Mouse (Mus musculus) lung, embryonic 14.5 days (tissue): Measurements from ENCODE around the gene Pts. TPM values are rescaled to one million over a fixed set of nuclear protein-coding genes. Genes with fewer than 3 reads are reported as not detected.

Source experiments
- ATAC-seq: fragments of 200-750 bp; cut with Nextera tagmentation; 2 replicates; pipeline ENCODE4 v1.8.0; 2017; ENCODE audit warnings: mild to moderate bottlenecking, moderate TSS enrichment, moderate library complexity; ENCODE audit not compliant: insufficient read depth
- DNase-seq: peaks from one replicate; pipeline ENCODE4 v3.0.0-alpha.2; 2015
- H3K27ac ChIP-seq: fragments of 300-500 bp; sonication (generic); 2 replicates; pipeline ENCODE4 v1.5.1; 2014; ENCODE audit warnings: low read depth, mild to moderate bottlenecking, moderate library complexity
- H3K27me3 ChIP-seq: fragments of 300-500 bp; sonication (generic); 2 replicates; pipeline ENCODE4 v1.6.1; 2014; ENCODE audit warnings: low read length, control low read depth; ENCODE audit not compliant: insufficient read depth
- H3K36me3 ChIP-seq: fragments of 300-500 bp; sonication (generic); 2 replicates; pipeline ENCODE4 v1.6.1; 2014; ENCODE audit warnings: control low read depth; ENCODE audit not compliant: insufficient read depth
- H3K4me1 ChIP-seq: fragments of 300-500 bp; sonication (generic); 2 replicates; pipeline ENCODE4 v1.6.1; 2014; ENCODE audit warnings: antibody characterized with exemption, control low read depth; ENCODE audit not compliant: insufficient read depth
- H3K4me2 ChIP-seq: fragments of 300-500 bp; sonication (generic); 2 replicates; pipeline ENCODE4 v1.6.1; 2014; ENCODE audit warnings: mild to moderate bottlenecking
- H3K4me3 ChIP-seq: fragments of 300-500 bp; sonication (generic); 2 replicates; pipeline ENCODE4 v1.5.1; 2014; ENCODE audit warnings: low read depth, low read length
- H3K9ac ChIP-seq: fragments of 300-500 bp; sonication (generic); 2 replicates; pipeline ENCODE4 v1.6.1; 2014
- H3K9me3 ChIP-seq: fragments of 300-500 bp; sonication (generic); 2 replicates; pipeline ENCODE4 v1.6.1; 2016; ENCODE audit warnings: low read depth, low read length, control low read depth
- CTCF ChIP-seq: IDR thresholded peaks from 2 replicates; pipeline ENCODE4 v1.5.1; 2016; ENCODE audit warnings: antibody characterized with exemption, low read depth
- WGBS: fragments of 180-500 bp; shearing (Covaris S2); extraction: QIAGEN DNeasy Blood & Tissue Kit; methylation state at CpG from one replicate; pipeline ENCODE4 v1.1.7; 2014; 5-methylcytosine and 5-hydroxymethylcytosine counted together
- polyA plus RNA-seq: library from polyadenylated mRNA; unstranded; fragments of >200 nt; fragmentation: Nextera tagmentation; extraction: Ambion mirVana; gene quantifications from 2 replicates; pipeline ENCODE4 v1.2.1, GENCODE M21; 2014

Pts gene
- polyA plus RNA-seq, 1 experiment from 2014 or later, result 61.1 TPM

DNA sequence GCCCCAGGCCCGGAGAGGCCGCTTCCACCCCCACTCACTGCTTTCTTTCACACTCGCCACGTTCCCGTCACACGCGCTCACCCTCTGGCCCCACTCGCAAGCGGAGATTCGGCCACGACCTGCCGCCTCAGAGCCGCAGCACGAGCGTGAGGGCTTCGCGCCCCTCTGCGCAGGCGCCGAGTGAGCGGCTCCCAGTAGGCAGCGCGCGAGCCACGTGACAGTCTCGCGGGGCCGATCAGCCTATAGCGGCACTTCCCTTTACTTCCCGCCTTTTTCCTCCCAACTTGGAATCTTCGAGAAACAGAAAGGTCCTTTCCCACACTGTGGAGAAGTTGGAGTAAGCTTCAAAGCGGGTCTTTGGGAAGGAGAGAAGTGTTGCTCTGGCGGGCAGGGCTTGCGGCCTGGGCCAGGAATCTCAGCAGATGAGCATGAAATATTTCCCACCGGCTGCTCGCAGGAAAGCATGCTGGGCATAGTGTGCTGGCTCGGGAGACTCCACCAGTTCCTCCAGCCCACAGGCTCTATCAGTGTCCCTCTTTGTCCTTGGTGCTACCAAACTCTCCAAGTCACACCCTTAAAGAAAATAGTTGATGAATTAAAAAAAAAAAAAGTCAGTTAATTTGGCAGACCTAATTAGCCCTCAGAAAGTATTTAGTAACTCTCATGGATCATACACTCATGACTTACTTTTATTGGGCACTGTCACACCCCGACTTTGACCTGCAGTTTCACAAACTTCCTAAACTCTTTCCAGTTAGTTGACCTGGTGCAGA, 32.8 kb upstream of the Pts start, which contains the start of gene Tex12:
Tex12 (minus strand) TSS at position 181 of the 773 bp plus-strand sequence.
- no peak within 1 kb of the TSS for H3K4me3 ChIP-seq
- 80% methylated on average over 38 of the region's 38 CpGs for WGBS
- TF ChIP-seq CTCF, result no peak
- H3K27ac ChIP-seq, result no peak within 1 kb of the TSS
- H3K36me3 ChIP-seq, result no peaks in the 10 kb centered on the region
- H3K27me3 ChIP-seq, result no peaks in the 10 kb centered on the region
- H3K9me3 ChIP-seq, result no peaks in the 10 kb centered on the region
- no peak within 1 kb of the TSS for H3K9ac ChIP-seq
- no peak for ATAC-seq
- H3K4me2 ChIP-seq, result no peak within 1 kb of the TSS
- no peak for DNase-seq
- H3K4me1 ChIP-seq, result peaks cover 3% of the 10 kb centered on the region; the same call in 1 of the 2 replicates

DNA sequence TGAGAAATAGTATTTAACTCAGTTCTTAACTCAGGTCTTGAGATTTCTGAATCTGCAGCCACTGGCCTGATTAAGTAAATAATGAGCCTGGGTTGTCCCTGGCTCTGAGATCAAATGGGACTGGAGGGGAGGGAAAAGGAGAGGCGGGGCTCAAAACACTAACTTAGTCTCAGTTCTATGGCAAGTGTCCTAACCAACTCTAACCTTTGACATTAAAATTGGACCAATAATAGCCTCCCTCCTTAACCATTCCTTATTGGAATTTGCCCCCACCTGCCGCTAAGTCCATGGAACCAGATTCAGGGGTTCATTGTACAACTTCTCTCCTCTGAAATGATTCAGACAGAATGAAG, 26.5 kb upstream of the Pts start, which contains the start of gene Bco2:
Bco2 (minus strand) TSS at position 88 of the 353 bp plus-strand sequence.
- H3K4me3 ChIP-seq, result no peak within 1 kb of the TSS

GRCm38 (mm10) chr9:50554241-50555093, 25.9 kb upstream of the Pts start, which contains the start of gene Il18:
Il18 (plus strand) TSS chr9:50554827.
- no peaks in the 10 kb centered on the region for H3K36me3 ChIP-seq
- no peaks in the 10 kb centered on the region for H3K9me3 ChIP-seq
- H3K9ac ChIP-seq, result no peak within 1 kb of the TSS
- peak within 1 kb of the TSS; percentile 4; the same call in 1 of the 2 replicates for H3K4me2 ChIP-seq
- H3K4me1 ChIP-seq, result no peaks in the 10 kb centered on the region
- no peaks in the 10 kb centered on the region for H3K27me3 ChIP-seq
- DNase-seq, result peak; percentile 18
- no peak for ATAC-seq
- TF ChIP-seq CTCF, result no peak
- WGBS, result 29% methylated on average over 12 of the region's 12 CpGs
- no peak within 1 kb of the TSS for H3K27ac ChIP-seq
- H3K4me3 ChIP-seq, result no peak within 1 kb of the TSS

More for the DNA sequence above, 26.5 kb upstream of the Pts start, which contains the start of gene Bco2:
- Histone ChIP-seq H3K9me3 (no peaks in the 10 kb centered on the region), H3K4me1 (no peaks in the 10 kb centered on the region), H3K27me3 (no peaks in the 10 kb centered on the region), H3K4me2 (peak within 1 kb of the TSS; percentile 4; the same call in 1 of the 2 replicates), H3K27ac (no peak within 1 kb of the TSS), H3K9ac (no peak within 1 kb of the TSS), H3K36me3 (no peaks in the 10 kb centered on the region)
- ATAC-seq, result no peak
- no peak for DNase-seq
- WGBS, result 51% methylated on average over 2 of the region's 2 CpGs
- TF ChIP-seq CTCF, result no peak

- ATAC-seq, result no peak
- Histone ChIP-seq H3K27me3 (no peaks in the 10 kb centered on the region), H3K9ac (no peak overlapping the region), H3K4me1 (no peaks in the 10 kb centered on the region), H3K36me3 (no peaks in the 10 kb centered on the region), H3K4me3 (no peak overlapping the region), H3K27ac (no peak overlapping the region), H3K4me2 (no peak overlapping the region), H3K9me3 (no peaks in the 10 kb centered on the region)
- no peak for DNase-seq
- no peak for TF ChIP-seq CTCF
- 70% methylated on average over 2 of the region's 2 CpGs for WGBS
Measured at GRCm38 (mm10) chr9:50553547-50553946, 25.0 kb upstream of the Pts start.

GRCm38 (mm10) chr9:50552206-50552605, 23.7 kb upstream of the Pts start:
- TF ChIP-seq CTCF, result no peak

DNA sequence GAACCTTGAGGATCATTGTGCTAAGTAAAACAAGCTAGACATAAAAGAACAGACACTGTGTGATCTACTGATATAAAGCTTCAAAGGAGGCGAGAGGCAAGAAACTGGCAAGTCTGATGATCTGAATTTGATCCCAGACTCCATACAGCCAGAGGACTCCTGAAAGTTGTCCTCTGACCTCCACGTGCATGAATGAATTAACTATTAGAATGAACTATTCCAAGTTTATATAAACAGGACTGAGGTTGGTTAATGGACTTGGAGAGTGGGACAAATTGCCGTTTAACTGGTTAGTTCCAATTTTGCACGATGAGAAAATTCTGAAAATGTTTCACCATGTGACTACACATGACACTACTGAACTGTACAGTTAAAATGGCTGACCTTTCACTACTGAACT, 20.4 kb upstream of the Pts start:
- no peak for TF ChIP-seq CTCF
- H3K4me2 ChIP-seq, result no peak overlapping the region
- H3K36me3 ChIP-seq, result no peaks in the 10 kb centered on the region
- 41% methylated on average over 4 of the region's 4 CpGs for whole genome bisulfite sequencing
- H3K9me3 ChIP-seq, result no peaks in the 10 kb centered on the region
- H3K27ac ChIP-seq, result no peak overlapping the region
- no peaks in the 10 kb centered on the region for H3K4me1 ChIP-seq
- DNase-seq (no peak), ATAC-seq (no peak)
- H3K9ac ChIP-seq, result no peak overlapping the region
- H3K4me3 ChIP-seq, result no peak overlapping the region
- H3K27me3 ChIP-seq, result no peaks in the 10 kb centered on the region

More at GRCm38 (mm10) chr9:50552206-50552605, 23.7 kb upstream of the Pts start:
- no peak for ATAC-seq
- H3K27ac ChIP-seq, result no peak overlapping the region
- WGBS, result 57% methylated on average over 5 of the region's 5 CpGs
- no peak overlapping the region for H3K9ac ChIP-seq
- no peaks in the 10 kb centered on the region for H3K36me3 ChIP-seq
- H3K9me3 ChIP-seq, result no peaks in the 10 kb centered on the region
- no peak overlapping the region for H3K4me3 ChIP-seq
- DNase-seq, result no peak
- no peaks in the 10 kb centered on the region for H3K4me1 ChIP-seq
- H3K27me3 ChIP-seq, result no peaks in the 10 kb centered on the region
- H3K4me2 ChIP-seq, result no peak overlapping the region
